Mouse (Mus musculus): Measurements from ENCODE around the gene Skil. TPM values are rescaled to one million over a fixed set of nuclear protein-coding genes. Genes with fewer than 3 reads are reported as not detected.

Gene Skil
- polyA plus RNA-seq, 1 experiment = 62.7 TPM

DNA sequence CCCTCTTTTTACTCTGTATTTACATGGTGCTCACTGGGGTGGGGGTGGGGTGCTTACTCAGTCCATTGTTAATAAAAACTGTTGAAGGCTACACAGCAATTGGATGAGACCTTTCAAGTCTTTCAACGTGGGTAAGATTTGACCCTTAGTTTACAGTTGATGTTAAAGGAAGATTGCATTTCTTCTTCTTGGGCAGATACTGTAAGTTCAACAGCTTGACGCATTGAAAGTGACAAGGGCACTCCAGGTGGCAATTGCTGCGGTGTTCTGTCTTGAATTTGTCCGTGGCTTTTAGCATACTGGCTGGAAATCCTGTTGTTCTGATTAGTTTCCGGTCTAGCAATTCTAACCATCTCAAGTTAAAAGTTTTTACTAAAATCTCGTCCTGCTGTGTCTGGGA lies 66.5 kb downstream of the Skil start:
- TF ChIP-seq POLR2A (IDR thresholded peaks at IDR 0.05; ENCODE audit: low read depth, low read length) (no peak), CTCF (IDR thresholded peaks at IDR 0.05; ENCODE audit: borderline replicate concordance, insufficient read depth, low read length) (no peak)
- no peak overlapping the region for H3K27ac ChIP-seq (ENCODE audit: insufficient read depth, low read length)
- H3K4me3 ChIP-seq (ENCODE audit: insufficient read depth, low read length) = no peak overlapping the region
- peaks cover 3% of the 10 kb centered on the region; the same call in 1 of the 2 replicates for H3K4me1 ChIP-seq (ENCODE audit: control insufficient read depth, insufficient read depth, low read length)

DNA sequence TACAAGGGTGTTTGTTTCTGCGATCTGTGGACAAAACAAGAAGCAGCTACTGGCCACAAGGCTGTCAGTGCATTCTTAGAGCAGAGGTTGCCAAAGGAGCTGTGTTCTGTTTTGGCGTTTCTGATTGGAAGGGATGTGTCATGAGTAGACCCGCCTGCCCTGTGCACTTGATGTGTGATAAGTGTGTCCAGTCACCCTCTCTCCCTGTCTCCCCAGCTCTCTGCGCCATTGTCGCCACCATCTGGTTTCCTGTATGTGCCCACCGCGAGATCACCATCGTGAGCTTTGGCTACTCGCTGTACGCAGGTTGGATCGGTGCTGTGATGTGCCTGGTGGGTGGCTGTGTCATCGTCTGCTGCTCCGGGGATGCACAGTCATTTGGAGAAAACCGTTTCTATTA lies 68.0 kb downstream of the Skil start:
- Histone ChIP-seq H3K27ac (ENCODE audit: insufficient read depth, low read length) (no peak overlapping the region), H3K4me3 (ENCODE audit: insufficient read depth, low read length) (no peak overlapping the region), H3K4me1 (ENCODE audit: control insufficient read depth, insufficient read depth, low read length) (peaks cover 3% of the 10 kb centered on the region; the same call in 1 of the 2 replicates)
- no peak for TF ChIP-seq CTCF (IDR thresholded peaks at IDR 0.05; ENCODE audit: borderline replicate concordance, insufficient read depth, low read length)
- TF ChIP-seq POLR2A (IDR thresholded peaks at IDR 0.05; ENCODE audit: low read depth, low read length) = no peak

DNA sequence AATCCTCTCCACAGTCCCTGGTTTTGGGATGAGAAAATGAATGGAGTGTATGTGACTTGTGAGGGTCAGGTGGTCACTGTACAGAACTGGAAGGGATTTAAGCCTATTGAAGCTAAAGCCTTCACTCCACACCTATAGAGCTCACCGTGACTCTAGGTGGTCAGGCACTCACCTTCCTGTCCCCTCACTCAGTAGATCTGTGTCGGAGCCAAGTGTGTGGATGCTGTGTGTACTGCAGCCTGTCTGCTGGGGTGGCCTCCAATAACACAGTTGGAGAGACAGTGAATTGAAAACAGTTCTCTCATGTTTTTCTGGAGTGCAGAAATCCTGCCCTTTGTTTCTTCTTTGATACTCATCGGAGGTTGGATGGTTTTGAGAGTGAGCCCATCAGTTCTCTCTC lies 70.9 kb downstream of the Skil start:
- TF ChIP-seq POLR2A (IDR thresholded peaks at IDR 0.05; ENCODE audit: low read depth, low read length) = no peak
- TF ChIP-seq CTCF (IDR thresholded peaks at IDR 0.05; ENCODE audit: borderline replicate concordance, insufficient read depth, low read length) = no peak
- Histone ChIP-seq H3K27ac (ENCODE audit: insufficient read depth, low read length) (no peak overlapping the region), H3K4me1 (ENCODE audit: control insufficient read depth, insufficient read depth, low read length) (no peaks in the 10 kb centered on the region), H3K4me3 (ENCODE audit: insufficient read depth, low read length) (no peak overlapping the region)

DNA sequence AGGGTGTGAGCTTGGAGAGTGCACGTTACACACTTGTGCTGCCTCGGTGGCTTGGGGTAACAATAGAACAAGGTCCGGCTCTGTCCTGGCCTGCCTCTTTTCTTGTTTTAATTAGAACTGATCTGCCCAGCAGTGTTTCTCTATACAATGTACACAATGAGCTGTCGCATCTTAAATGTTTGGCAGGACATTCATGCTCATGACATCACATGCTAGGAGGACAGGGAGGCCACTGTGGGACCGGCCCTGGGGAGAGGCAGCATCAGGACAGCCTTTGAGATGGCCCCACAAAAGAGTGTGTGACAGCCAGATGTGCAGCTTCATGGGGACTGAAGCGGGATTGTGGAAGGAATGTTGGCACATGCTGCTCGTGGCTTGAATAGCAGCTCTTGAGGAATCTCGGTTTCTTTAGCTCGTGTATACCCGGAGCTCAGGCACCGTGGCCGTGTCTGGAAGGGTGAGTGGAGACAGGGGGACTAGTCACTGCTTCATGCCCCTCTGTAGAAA lies 71.6 kb downstream of the Skil start:
- Histone ChIP-seq H3K27ac (ENCODE audit: insufficient read depth, low read length) (no peak overlapping the region), H3K4me3 (ENCODE audit: insufficient read depth, low read length) (no peak overlapping the region), H3K4me1 (ENCODE audit: control insufficient read depth, insufficient read depth, low read length) (no peaks in the 10 kb centered on the region)
- TF ChIP-seq POLR2A (IDR thresholded peaks at IDR 0.05; ENCODE audit: low read depth, low read length) = no peak
- no peak for TF ChIP-seq CTCF (IDR thresholded peaks at IDR 0.05; ENCODE audit: borderline replicate concordance, insufficient read depth, low read length)

Other genes with a start within 250 kb of the Skil start
- not detected in 2 replicates for gene Gpr160, start 239.1 kb upstream of the Skil start, polyA plus RNA-seq (2011; ENCODE audit: insufficient read length, low read depth, missing spikeins)
- 32.6 and 37.3 TPM in 2 replicates for gene Phc3, start 125.6 kb upstream of the Skil start, polyA plus RNA-seq (2011; ENCODE audit: insufficient read length, low read depth, missing spikeins)
- 110 and 120 TPM in 2 replicates for gene Prkci, start 99.3 kb upstream of the Skil start, polyA plus RNA-seq (2011; ENCODE audit: insufficient read length, low read depth, missing spikeins)
- 1.0 TPM in 1 of 2 replicates, not detected in the other for gene Cldn11, start 54.9 kb downstream of the Skil start, polyA plus RNA-seq (2011; ENCODE audit: insufficient read length, low read depth, missing spikeins)
- gene Slc7a14, start 215.3 kb downstream of the Skil start, polyA plus RNA-seq (2011; ENCODE audit: insufficient read length, low read depth, missing spikeins) = not detected in 2 replicates

All from embryonic fibroblast, embryonic 13.5 days (primary cell).